Mouse (Mus musculus) heart, embryonic 16.5 days (tissue): Measurements from ENCODE around the gene 1700001P01Rik. TPM values are rescaled to one million over a fixed set of nuclear protein-coding genes. Genes with fewer than 3 reads are reported as not detected.

Experiments used
- ATAC-seq: fragments of 200-750 bp; cut with Nextera tagmentation; replicated peaks from 2 replicates; pipeline ENCODE4 v1.8.0; 2017; ENCODE audit warnings: moderate number of reproducible peaks; ENCODE audit not compliant: insufficient read depth, low FRiP score; ENCODE audit errors: extremely low read depth
- H3K27ac ChIP-seq: fragments of 300-500 bp; sonication (generic); 2 replicates; pipeline ENCODE4 v1.5.1; 2014; ENCODE audit warnings: mild to moderate bottlenecking, low read length, control low read depth, moderate library complexity
- H3K27me3 ChIP-seq: fragments of 300-500 bp; sonication (generic); 2 replicates; pipeline ENCODE4 v1.6.1; 2014; ENCODE audit warnings: low read length, mixed read lengths; ENCODE audit not compliant: control insufficient read depth, insufficient read depth
- H3K36me3 ChIP-seq: fragments of 300-500 bp; sonication (generic); 2 replicates; pipeline ENCODE4 v1.6.1; 2014; ENCODE audit not compliant: control insufficient read depth, insufficient read depth
- H3K4me1 ChIP-seq: fragments of 300-500 bp; sonication (generic); 2 replicates; pipeline ENCODE4 v1.6.1; 2014; ENCODE audit warnings: low read length, mixed read lengths; ENCODE audit not compliant: control insufficient read depth, insufficient read depth
- H3K4me2 ChIP-seq: fragments of 300-500 bp; sonication (generic); 2 replicates; pipeline ENCODE4 v1.6.1; 2014; ENCODE audit warnings: low read depth, mild to moderate bottlenecking, control low read depth, low read length
- H3K4me3 ChIP-seq: fragments of 300-500 bp; sonication (generic); 2 replicates; pipeline ENCODE4 v1.5.1; 2014; ENCODE audit warnings: mild to moderate bottlenecking, control low read depth, low read length
- H3K9ac ChIP-seq: fragments of 300-500 bp; sonication (generic); 2 replicates; pipeline ENCODE4 v1.6.1; 2014; ENCODE audit warnings: low read length, control low read depth
- H3K9me3 ChIP-seq: fragments of 300-500 bp; sonication (generic); replicated peaks from 2 replicates; pipeline ENCODE4 v1.6.1; 2016; ENCODE audit warnings: low read length; ENCODE audit not compliant: control insufficient read depth
- WGBS: fragments of 180-500 bp; shearing (Covaris S2); extraction: QIAGEN DNeasy Blood & Tissue Kit; methylation state at CpG from one replicate; pipeline ENCODE4 v1.1.7; 2014; 5-methylcytosine and 5-hydroxymethylcytosine counted together
- polyA plus RNA-seq: library from polyadenylated mRNA; unstranded; fragments of >200 nt; fragmentation: Nextera tagmentation; extraction: Ambion mirVana; gene quantifications from 2 replicates; pipeline ENCODE4 v1.2.1, GENCODE M21; 2015

1700001P01Rik gene
- polyA plus RNA-seq, result 0.25 and 0.41 TPM in 2 replicates

DNA sequence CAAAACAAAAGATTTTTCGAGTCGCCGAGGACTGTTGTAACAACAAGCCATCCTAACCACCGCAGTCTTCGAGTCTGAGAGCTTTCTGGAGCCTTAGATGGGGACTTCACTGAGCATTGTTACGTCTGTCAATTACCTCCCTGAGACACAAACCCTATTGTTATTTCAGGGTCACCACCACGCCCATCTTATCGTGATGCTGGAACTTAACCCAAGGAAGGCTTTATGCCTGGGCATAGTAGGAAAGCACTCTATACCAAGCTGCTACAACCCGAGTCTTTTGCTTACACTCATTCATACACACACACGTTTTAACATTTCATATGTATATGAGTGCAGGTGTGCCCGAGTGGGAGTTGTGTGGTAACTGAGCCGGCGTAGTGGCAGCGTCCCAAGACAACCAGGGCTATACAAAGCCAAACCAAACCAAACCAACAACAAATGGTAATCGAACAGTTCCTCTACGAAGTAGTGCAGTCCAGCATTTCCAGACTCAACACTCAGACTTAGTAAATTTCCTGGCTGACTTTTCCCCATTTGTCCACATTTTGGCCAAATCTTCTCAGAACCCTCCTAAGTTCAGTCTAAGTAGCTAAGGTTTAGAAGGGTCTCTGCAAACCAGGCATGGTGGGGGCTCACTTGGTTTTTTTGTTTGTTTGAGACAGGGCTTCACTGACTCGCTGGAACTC is at the start of gene 1700001P01Rik:
Gene 1700001P01Rik, minus strand, starts transcription at position 111 of the 689 bp plus-strand sequence.
- Histone ChIP-seq H3K27ac (no peak within 1 kb of the TSS), H3K9ac (no peak within 1 kb of the TSS), H3K4me3 (no peak within 1 kb of the TSS), H3K36me3 (peaks cover 41% of the 10 kb centered on the region), H3K27me3 (no peaks in the 10 kb centered on the region), H3K9me3 (no peaks in the 10 kb centered on the region; the same call in 1 of the 2 replicates), H3K4me2 (no peak within 1 kb of the TSS), H3K4me1 (peaks cover 10% of the 10 kb centered on the region)
- ATAC-seq, result no peak
- WGBS, result 51% methylated on average over 17 of the region's 17 CpGs

DNA sequence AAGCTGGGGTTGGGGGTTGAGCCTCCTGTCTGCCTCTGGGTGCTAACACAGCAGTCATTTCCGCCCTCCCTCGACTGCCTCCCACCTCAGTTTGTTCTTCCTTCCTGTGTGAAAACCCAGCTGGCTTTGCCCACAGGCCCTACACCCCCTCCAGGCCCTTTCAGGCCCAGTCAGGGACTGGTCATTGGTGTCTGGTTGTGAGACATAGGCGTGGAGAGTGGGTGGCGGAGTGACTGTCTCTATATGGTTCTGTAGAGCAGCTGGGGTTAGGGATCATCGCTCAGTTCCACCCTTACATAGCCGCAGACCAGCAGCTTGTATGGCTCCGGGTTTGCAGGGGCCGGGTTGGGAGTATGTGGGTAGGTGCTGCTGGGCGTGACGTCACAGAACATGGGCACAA is 49.6 kb upstream of the 1700001P01Rik start:
- Histone ChIP-seq H3K4me2 (no peak overlapping the region), H3K9me3 (no peaks in the 10 kb centered on the region), H3K9ac (no peak overlapping the region), H3K4me1 (peaks cover 25% of the 10 kb centered on the region), H3K36me3 (peaks cover 27% of the 10 kb centered on the region), H3K4me3 (no peak overlapping the region), H3K27ac (0 out of 2 replicates have a peak overlapping the region, but pooled peaks have one; percentile 39), H3K27me3 (no peaks in the 10 kb centered on the region)
- WGBS, result 76% methylated on average over 10 of the region's 10 CpGs
- no peak for ATAC-seq

DNA sequence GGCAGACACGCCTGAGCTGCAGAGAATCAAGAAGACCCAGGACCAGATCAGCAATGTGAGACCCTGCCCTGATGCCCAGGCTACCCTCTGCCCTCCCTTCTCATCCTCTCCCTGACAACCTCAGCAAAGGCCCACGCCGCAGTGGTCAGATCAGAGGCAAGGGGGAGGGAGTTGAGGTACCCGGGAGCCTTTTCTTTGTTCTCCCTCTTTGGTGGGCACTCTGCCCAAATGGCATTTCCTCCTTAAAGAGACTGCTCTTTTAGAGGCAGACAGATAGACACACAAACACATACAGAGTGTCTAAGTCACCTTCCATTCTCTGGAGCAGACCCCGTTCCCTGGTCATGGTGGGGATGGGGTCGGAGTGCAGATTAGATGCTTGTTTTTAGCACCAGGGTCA is 49.2 kb upstream of the 1700001P01Rik start:
- Histone ChIP-seq H3K27me3 (no peaks in the 10 kb centered on the region), H3K4me1 (peaks cover 28% of the 10 kb centered on the region), H3K4me3 (no peak overlapping the region), H3K9ac (no peak overlapping the region), H3K9me3 (no peaks in the 10 kb centered on the region), H3K36me3 (peaks cover 25% of the 10 kb centered on the region), H3K27ac (0 out of 2 replicates have a peak overlapping the region, but pooled peaks have one; percentile 39), H3K4me2 (no peak overlapping the region)
- WGBS, result 63% methylated on average over 6 of the region's 6 CpGs
- no peak for ATAC-seq

DNA sequence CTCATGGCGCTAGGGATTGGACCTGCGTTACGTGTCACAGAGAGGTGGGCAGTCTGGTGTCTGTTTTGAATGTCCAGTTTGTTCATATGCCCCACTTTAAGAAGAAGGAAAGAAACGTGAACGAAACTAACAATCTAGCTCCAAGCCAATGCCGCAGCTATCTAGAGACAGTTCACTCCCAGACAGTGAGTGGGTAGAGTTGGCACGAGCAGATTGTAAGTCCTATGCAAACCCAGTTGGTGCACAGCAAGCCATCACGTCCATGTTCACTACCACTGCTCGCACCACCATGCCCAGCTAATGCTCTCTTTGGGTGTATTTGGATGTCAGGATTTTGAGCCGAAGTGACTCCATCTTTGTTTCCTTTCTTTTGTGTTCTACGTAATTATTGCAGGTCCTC is 48.5 kb upstream of the 1700001P01Rik start:
- Histone ChIP-seq H3K4me1 (peaks cover 31% of the 10 kb centered on the region), H3K27me3 (no peaks in the 10 kb centered on the region), H3K9me3 (no peaks in the 10 kb centered on the region), H3K4me2 (no peak overlapping the region), H3K36me3 (peaks cover 23% of the 10 kb centered on the region), H3K4me3 (no peak overlapping the region), H3K27ac (no peak overlapping the region), H3K9ac (no peak overlapping the region)
- ATAC-seq, result no peak
- WGBS, result 91% methylated on average over 11 of the region's 11 CpGs

DNA sequence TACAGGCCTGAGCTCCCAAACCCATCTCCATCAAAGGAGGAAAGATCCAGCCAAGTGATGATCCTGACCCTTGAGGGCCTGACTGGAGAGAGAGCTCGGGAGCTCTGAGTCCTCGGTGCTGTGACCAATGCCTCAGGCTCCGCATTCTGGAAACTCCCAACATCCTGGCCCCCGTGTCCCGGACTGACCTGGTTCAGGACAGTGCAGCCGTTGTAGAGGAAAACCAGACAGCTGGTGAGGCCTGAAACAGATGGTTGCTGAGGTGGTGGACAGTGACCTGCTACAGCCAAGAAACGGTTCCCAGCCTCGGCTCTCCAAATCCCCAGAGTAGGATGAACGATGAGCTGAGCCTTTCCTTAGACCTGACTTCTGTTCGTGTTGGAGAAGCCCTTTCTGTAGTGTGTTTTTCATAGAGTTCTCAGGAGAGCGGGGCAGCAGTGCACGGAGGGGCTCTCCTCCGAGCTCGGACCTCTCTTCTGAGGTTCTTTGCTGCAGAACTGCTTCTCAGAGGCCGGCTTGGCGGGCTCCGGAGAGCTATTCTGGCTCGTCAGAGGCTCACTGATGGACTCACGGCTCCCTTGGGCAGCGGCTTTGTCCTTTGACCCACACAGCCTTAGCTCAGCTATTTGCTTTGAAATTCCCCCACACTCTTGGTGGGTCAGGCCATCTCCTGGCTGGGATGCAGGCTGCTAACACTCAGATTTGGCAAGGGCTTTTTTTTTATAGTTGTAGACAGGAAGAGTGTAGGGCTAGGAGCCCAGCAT is 47.3 kb upstream of the 1700001P01Rik start:
- H3K9ac ChIP-seq, result no peak overlapping the region

DNA sequence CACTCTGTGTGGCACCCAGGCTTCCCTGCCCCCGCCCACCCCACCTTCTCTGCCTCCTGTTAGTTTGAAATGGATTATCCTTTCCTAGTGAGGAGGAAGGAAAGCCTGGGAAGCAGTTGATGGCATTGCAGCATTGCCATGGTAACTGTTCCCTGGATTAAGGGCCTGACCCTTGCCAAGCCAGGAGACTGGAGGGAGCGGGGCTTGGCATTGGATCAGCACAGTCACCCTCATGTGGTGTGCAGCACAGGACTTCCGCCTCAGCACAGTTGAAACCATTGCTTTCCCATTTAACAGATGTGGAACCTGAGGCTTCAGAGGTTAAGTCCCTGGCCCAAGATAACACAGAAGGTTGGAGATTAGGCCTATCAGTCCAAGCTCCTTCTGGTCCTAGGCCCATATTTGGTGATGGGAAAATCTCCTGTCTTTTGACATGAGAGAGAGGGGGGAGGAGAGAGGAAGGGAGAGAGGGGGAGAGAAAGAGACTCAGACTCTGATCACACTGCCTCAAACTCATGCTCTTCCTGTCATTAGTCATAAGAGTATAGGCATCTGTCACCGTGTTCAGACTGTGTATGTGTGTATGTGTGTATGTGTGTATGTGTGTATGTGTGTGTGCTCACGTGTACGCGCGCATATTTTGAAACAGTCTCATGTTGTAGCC is 45.8 kb upstream of the 1700001P01Rik start:
- Histone ChIP-seq H3K9ac (no peak overlapping the region), H3K4me1 (peaks cover 55% of the 10 kb centered on the region), H3K9me3 (no peaks in the 10 kb centered on the region), H3K27ac (peak overlapping the region; percentile 48; the same call in 1 of the 2 replicates), H3K27me3 (no peaks in the 10 kb centered on the region), H3K36me3 (peaks cover 13% of the 10 kb centered on the region), H3K4me2 (no peak overlapping the region), H3K4me3 (no peak overlapping the region)
- ATAC-seq, result no peak
- WGBS, result 89% methylated on average over 8 of the region's 8 CpGs

More for the DNA sequence above, 47.3 kb upstream of the 1700001P01Rik start:
- Histone ChIP-seq H3K27ac (no peak overlapping the region), H3K9me3 (no peaks in the 10 kb centered on the region), H3K36me3 (peaks cover 22% of the 10 kb centered on the region), H3K4me2 (no peak overlapping the region), H3K27me3 (no peaks in the 10 kb centered on the region), H3K4me1 (peaks cover 42% of the 10 kb centered on the region), H3K4me3 (no peak overlapping the region)
- WGBS, result 72% methylated on average over 20 of the region's 20 CpGs
- ATAC-seq, result no peak

DNA sequence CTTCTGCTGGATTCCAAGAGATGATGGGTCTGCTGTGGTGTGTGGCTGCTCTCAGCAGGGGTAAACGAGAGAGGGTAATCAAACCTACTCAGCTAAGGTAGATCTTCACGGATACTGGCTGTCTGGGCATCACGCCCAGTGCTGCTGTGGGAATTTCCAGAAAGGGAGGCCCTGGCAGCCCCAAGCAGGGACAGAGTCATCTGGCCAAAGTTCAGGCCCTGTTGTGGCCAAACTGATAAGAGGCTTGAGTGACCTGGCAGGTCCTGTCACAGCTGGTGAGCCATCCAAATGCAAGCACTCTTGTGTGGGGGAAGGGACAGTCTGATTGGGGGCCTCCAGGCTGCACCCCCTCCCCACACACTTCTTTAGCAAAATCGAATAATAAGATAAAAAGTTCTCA is 45.1 kb upstream of the 1700001P01Rik start:
- Histone ChIP-seq H3K27me3 (no peaks in the 10 kb centered on the region), H3K9me3 (no peaks in the 10 kb centered on the region), H3K27ac (peak overlapping the region; percentile 48; the same call in 1 of the 2 replicates), H3K4me1 (peaks cover 60% of the 10 kb centered on the region), H3K4me2 (no peak overlapping the region), H3K36me3 (peaks cover 13% of the 10 kb centered on the region), H3K9ac (no peak overlapping the region), H3K4me3 (no peak overlapping the region)
- no peak for ATAC-seq
- 21% methylated on average over 4 of the region's 4 CpGs for WGBS

DNA sequence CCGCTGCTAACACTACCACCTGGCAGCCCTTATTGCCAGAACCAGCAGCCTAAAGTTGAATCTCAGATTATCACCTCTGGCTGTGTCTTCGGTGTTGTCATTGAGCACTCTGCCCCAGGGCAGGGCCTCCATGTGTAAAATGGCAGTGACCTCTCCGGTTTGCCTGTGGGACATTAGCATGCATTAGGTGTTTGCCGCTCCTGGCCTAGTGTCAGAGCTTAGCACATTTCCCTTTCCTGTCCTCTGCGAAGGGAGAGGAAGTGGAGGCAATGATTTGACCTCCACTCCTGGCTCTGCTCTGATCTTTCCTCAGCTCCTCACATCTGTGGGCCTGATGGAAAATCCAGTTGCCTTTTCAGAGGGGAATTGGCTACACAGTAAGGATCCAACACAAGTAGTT is 44.2 kb upstream of the 1700001P01Rik start:
- no peak overlapping the region for H3K4me3 ChIP-seq
- H3K9ac ChIP-seq, result no peak overlapping the region
- H3K4me2 ChIP-seq, result no peak overlapping the region
- WGBS, result 64% methylated on average over 5 of the region's 5 CpGs
- no peak for ATAC-seq
- H3K27ac ChIP-seq, result no peak overlapping the region
- H3K36me3 ChIP-seq, result peaks cover 13% of the 10 kb centered on the region
- no peaks in the 10 kb centered on the region for H3K9me3 ChIP-seq
- H3K4me1 ChIP-seq, result peaks cover 60% of the 10 kb centered on the region
- no peaks in the 10 kb centered on the region for H3K27me3 ChIP-seq
